Mouse (Mus musculus) intestine, embryonic 14.5 days (tissue): ENCODE results near the gene Frs3. TPM values are rescaled to one million over a fixed set of nuclear protein-coding genes. Genes with fewer than 3 reads are reported as not detected.

Experiments
- ATAC-seq: fragments of 200-750 bp; cut with Nextera tagmentation; replicated peaks from 2 replicates; pipeline ENCODE4 v1.8.0; 2017; ENCODE audit warnings: low read depth, moderate number of reproducible peaks, moderate TSS enrichment, moderate library complexity; ENCODE audit not compliant: low FRiP score, low TSS enrichment
- DNase-seq: peaks from one replicate; pipeline ENCODE4 v3.0.0-alpha.2; 2018; ENCODE audit warnings: low spot score
- H3K27ac ChIP-seq: fragments of 300-500 bp; sonication (generic); 2 replicates; pipeline ENCODE4 v1.5.1; 2014; ENCODE audit warnings: low read depth, mild to moderate bottlenecking, control low read depth
- H3K27me3 ChIP-seq: fragments of 300-500 bp; sonication (generic); replicated peaks from 2 replicates; pipeline ENCODE4 v1.6.1; 2014; ENCODE audit warnings: low read length, control low read depth; ENCODE audit not compliant: control insufficient read depth, insufficient read depth
- H3K36me3 ChIP-seq: fragments of 300-500 bp; sonication (generic); 2 replicates; pipeline ENCODE4 v1.6.1; 2014; ENCODE audit warnings: low read length, control low read depth; ENCODE audit not compliant: control insufficient read depth, insufficient read depth
- H3K4me1 ChIP-seq: fragments of 300-500 bp; sonication (generic); replicated peaks from 2 replicates; pipeline ENCODE4 v1.6.1; 2014; ENCODE audit warnings: low read length, control low read depth, mixed read lengths; ENCODE audit not compliant: control insufficient read depth, insufficient read depth
- H3K4me2 ChIP-seq: fragments of 300-500 bp; sonication (generic); 2 replicates; pipeline ENCODE4 v1.6.1; 2014; ENCODE audit warnings: low read length
- H3K4me3 ChIP-seq: fragments of 300-500 bp; sonication (generic); 2 replicates; pipeline ENCODE4 v1.5.1; 2014; ENCODE audit warnings: low read depth, low read length, control low read depth, mixed read lengths
- H3K9ac ChIP-seq: fragments of 300-500 bp; sonication (generic); 2 replicates; pipeline ENCODE4 v1.6.1; 2014; ENCODE audit warnings: mild to moderate bottlenecking, low read length
- H3K9me3 ChIP-seq: fragments of 300-500 bp; sonication (generic); 2 replicates; pipeline ENCODE4 v1.6.1; 2016; ENCODE audit warnings: low read length, control low read depth; ENCODE audit not compliant: control insufficient read depth
- WGBS: fragments of 180-500 bp; shearing (Covaris S2); extraction: QIAGEN DNeasy Blood & Tissue Kit; methylation state at CpG from one replicate; pipeline ENCODE4 v1.1.7; 2014; 5-methylcytosine and 5-hydroxymethylcytosine counted together
- polyA plus RNA-seq: library from polyadenylated mRNA; unstranded; fragments of >200 nt; fragmentation: Nextera tagmentation; extraction: Ambion mirVana; gene quantifications from 2 replicates; pipeline ENCODE4 v1.2.1, GENCODE M21; 2014

The Frs3 gene
- polyA plus RNA-seq, 1 experiment from 2014 or later: 5.3 TPM

GRCm38 (mm10) chr17:47742991-47743734 lies 54.3 kb downstream of the Frs3 start:
- no peaks in the 10 kb centered on the region for H3K9me3 ChIP-seq
- H3K27ac ChIP-seq: no peak overlapping the region
- H3K4me2 ChIP-seq: no peak overlapping the region
- no peaks in the 10 kb centered on the region for H3K36me3 ChIP-seq
- H3K4me1 ChIP-seq: peaks cover 6% of the 10 kb centered on the region; the same call in 1 of the 2 replicates
- no peak for ATAC-seq
- DNase-seq: no peak
- H3K9ac ChIP-seq: no peak overlapping the region
- 32% methylated on average over 16 of the region's 16 CpGs for WGBS
- no peaks in the 10 kb centered on the region for H3K27me3 ChIP-seq
- no peak overlapping the region for H3K4me3 ChIP-seq

- Histone ChIP-seq H3K9me3 (no peaks in the 10 kb centered on the region), H3K27me3 (no peaks in the 10 kb centered on the region), H3K27ac (no peak overlapping the region), H3K4me1 (peaks cover 8% of the 10 kb centered on the region), H3K4me3 (no peak overlapping the region), H3K9ac (no peak overlapping the region), H3K36me3 (no peaks in the 10 kb centered on the region), H3K4me2 (no peak overlapping the region)
- DNase-seq (no peak), ATAC-seq (no peak)
- 93% methylated on average over 14 of the region's 14 CpGs for whole genome bisulfite sequencing
These were observed 55.3 kb downstream of the Frs3 start for GRCm38 (mm10) chr17:47744086-47744485.

- no peak overlapping the region for H3K9ac ChIP-seq
- DNase-seq: no peak
- H3K36me3 ChIP-seq: no peaks in the 10 kb centered on the region
- 86% methylated on average over 10 of the region's 10 CpGs for WGBS
- H3K27ac ChIP-seq: no peak overlapping the region
- no peaks in the 10 kb centered on the region for H3K27me3 ChIP-seq
- no peak for ATAC-seq
- peaks cover 11% of the 10 kb centered on the region for H3K4me1 ChIP-seq
- H3K4me2 ChIP-seq: no peak overlapping the region
- no peak overlapping the region for H3K4me3 ChIP-seq
- H3K9me3 ChIP-seq: no peaks in the 10 kb centered on the region
These were observed 56.0 kb downstream of the Frs3 start for GRCm38 (mm10) chr17:47744746-47745368.

GRCm38 (mm10) chr17:47748791-47749553 lies 60.1 kb downstream of the Frs3 start:
- no peaks in the 10 kb centered on the region for H3K36me3 ChIP-seq
- H3K9ac ChIP-seq: no peak overlapping the region
- DNase-seq: no peak
- 49% methylated on average over 14 of the region's 14 CpGs for WGBS
- peak overlapping the region; percentile 17; the same call in 1 of the 2 replicates for H3K27ac ChIP-seq
- H3K4me2 ChIP-seq: no peak overlapping the region
- ATAC-seq: 0 out of 2 replicates have a peak, but pooled peaks have one; percentile 26
- no peaks in the 10 kb centered on the region for H3K27me3 ChIP-seq
- no peak overlapping the region for H3K4me3 ChIP-seq
- no peaks in the 10 kb centered on the region for H3K9me3 ChIP-seq
- peaks cover 11% of the 10 kb centered on the region for H3K4me1 ChIP-seq

GRCm38 (mm10) chr17:47749626-47750025 lies 60.8 kb downstream of the Frs3 start:
- WGBS: 86% methylated on average over 3 of the region's 3 CpGs
- H3K27ac ChIP-seq: peak overlapping the region; percentile 17; the same call in 1 of the 2 replicates
- H3K4me3 ChIP-seq: no peak overlapping the region
- no peaks in the 10 kb centered on the region for H3K36me3 ChIP-seq
- no peaks in the 10 kb centered on the region for H3K9me3 ChIP-seq
- no peaks in the 10 kb centered on the region for H3K27me3 ChIP-seq
- DNase-seq (no peak), ATAC-seq (no peak)
- H3K4me2 ChIP-seq: no peak overlapping the region
- H3K4me1 ChIP-seq: peaks cover 11% of the 10 kb centered on the region
- no peak overlapping the region for H3K9ac ChIP-seq

- no peaks in the 10 kb centered on the region for H3K9me3 ChIP-seq
These were observed 61.3 kb downstream of the Frs3 start for GRCm38 (mm10) chr17:47750101-47750500.

GRCm38 (mm10) chr17:47751811-47752210 lies 63.0 kb downstream of the Frs3 start:
- Histone ChIP-seq H3K9me3 (no peaks in the 10 kb centered on the region), H3K36me3 (no peaks in the 10 kb centered on the region), H3K9ac (no peak overlapping the region), H3K4me1 (peaks cover 11% of the 10 kb centered on the region), H3K27ac (no peak overlapping the region), H3K4me3 (no peak overlapping the region), H3K4me2 (no peak overlapping the region), H3K27me3 (no peaks in the 10 kb centered on the region)
- no peak for ATAC-seq
- 75% methylated on average over 5 of the region's 5 CpGs for WGBS
- no peak for DNase-seq

More at GRCm38 (mm10) chr17:47750101-47750500, 61.3 kb downstream of the Frs3 start:
- H3K36me3 ChIP-seq: no peaks in the 10 kb centered on the region
- no peak overlapping the region for H3K4me3 ChIP-seq
- ATAC-seq (no peak), DNase-seq (no peak)
- no peaks in the 10 kb centered on the region for H3K27me3 ChIP-seq
- no peak overlapping the region for H3K4me2 ChIP-seq
- peaks cover 11% of the 10 kb centered on the region for H3K4me1 ChIP-seq
- H3K27ac ChIP-seq: no peak overlapping the region
- H3K9ac ChIP-seq: no peak overlapping the region
- WGBS: 58% methylated on average over 6 of the region's 6 CpGs

GRCm38 (mm10) chr17:47753130-47753775 lies 64.4 kb downstream of the Frs3 start:
- WGBS: 61% methylated on average over 8 of the region's 8 CpGs
- H3K36me3 ChIP-seq: no peaks in the 10 kb centered on the region
- no peaks in the 10 kb centered on the region for H3K27me3 ChIP-seq
- DNase-seq: no peak
- no peak overlapping the region for H3K4me3 ChIP-seq
- H3K9ac ChIP-seq: no peak overlapping the region
- no peak overlapping the region for H3K27ac ChIP-seq
- H3K9me3 ChIP-seq: no peaks in the 10 kb centered on the region
- no peak for ATAC-seq
- H3K4me2 ChIP-seq: no peak overlapping the region
- peaks cover 11% of the 10 kb centered on the region for H3K4me1 ChIP-seq
